Mouse (Mus musculus) megakaryocyte, embryonic 14.5 days (primary cell): ENCODE data around the gene Anpep. TPM values are rescaled to one million over a fixed set of nuclear protein-coding genes. Genes with fewer than 3 reads are reported as not detected.

Experiments used
- H3K27me3 ChIP-seq: replicated peaks from 2 replicates; pipeline ENCODE3; 2012; ENCODE audit warnings: inconsistent platforms
- H3K36me3 ChIP-seq: replicated peaks from 2 replicates; pipeline ENCODE3; 2012; ENCODE audit warnings: low read length, inconsistent platforms, mixed read lengths
- H3K4me1 ChIP-seq: 2 replicates; pipeline ENCODE4 v1.6.1; 2012; ENCODE audit warnings: inconsistent platforms
- H3K4me3 ChIP-seq: replicated peaks from 2 replicates; pipeline ENCODE3; 2012; ENCODE audit warnings: moderate library complexity, mild to moderate bottlenecking, inconsistent platforms
- H3K9me3 ChIP-seq: 2 replicates; pipeline ENCODE4 v1.6.1; 2012; ENCODE audit warnings: inconsistent platforms
- FLI1 ChIP-seq: IDR thresholded peaks from 2 replicates; pipeline ENCODE4 v1.6.1; 2012; ENCODE audit warnings: low read length, inconsistent platforms, mixed read lengths
- GATA1 ChIP-seq: IDR thresholded peaks from 3 replicates; pipeline ENCODE4 v1.6.1; 2012; ENCODE audit warnings: mixed read lengths, low read length, inconsistent platforms, borderline replicate concordance
- polyA plus RNA-seq: library from polyadenylated mRNA; stranded (reverse); fragments of >175 nt; gene quantifications from 2 replicates; pipeline ENCODE4 v1.2.3, GENCODE M21; 2012; ENCODE audit warnings: low replicate concordance; ENCODE audit not compliant: insufficient read depth

Gene Anpep
- polyA plus RNA-seq, 1 experiment = 11.4 TPM

DNA sequence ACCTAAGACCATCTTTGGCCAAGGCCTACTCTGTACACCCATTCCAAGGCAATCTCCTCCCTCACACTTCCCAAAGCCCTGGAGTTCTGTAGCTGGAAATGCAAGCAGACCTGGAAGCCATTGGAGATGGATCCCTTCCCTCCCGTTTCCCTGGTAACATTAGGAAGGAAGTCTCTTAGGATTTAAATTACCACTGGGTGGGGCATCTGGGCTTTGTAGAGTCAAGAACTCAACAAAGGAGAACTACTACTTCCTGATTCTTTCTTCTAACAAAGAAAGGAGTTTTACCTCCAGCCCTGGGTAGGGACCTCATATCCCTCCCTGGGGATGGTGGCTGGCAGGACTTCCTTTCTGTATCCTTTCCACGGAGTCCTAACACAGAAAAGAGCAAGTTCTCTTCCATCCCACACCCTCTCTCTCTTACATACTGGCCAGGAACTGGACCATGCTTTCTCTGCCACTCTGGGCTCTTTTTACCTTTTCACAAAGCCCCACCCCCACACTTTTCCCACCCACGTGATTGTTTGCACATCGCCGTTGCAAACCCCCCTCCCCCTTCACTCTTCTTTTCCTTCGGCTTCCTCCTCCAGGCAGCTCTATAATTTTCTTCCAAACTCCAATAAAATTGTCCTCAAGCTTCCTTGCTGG is 8.3 kb upstream of the Anpep start:
- TF ChIP-seq FLI1 (no peak), GATA1 (no peak)
- H3K4me1 ChIP-seq = peaks cover 9% of the 10 kb centered on the region; the same call in 1 of the 2 replicates
- H3K27me3 ChIP-seq = peaks cover 63% of the 10 kb centered on the region
- H3K4me3 ChIP-seq = no peak overlapping the region
- no peaks in the 10 kb centered on the region for H3K36me3 ChIP-seq
- no peaks in the 10 kb centered on the region for H3K9me3 ChIP-seq

DNA sequence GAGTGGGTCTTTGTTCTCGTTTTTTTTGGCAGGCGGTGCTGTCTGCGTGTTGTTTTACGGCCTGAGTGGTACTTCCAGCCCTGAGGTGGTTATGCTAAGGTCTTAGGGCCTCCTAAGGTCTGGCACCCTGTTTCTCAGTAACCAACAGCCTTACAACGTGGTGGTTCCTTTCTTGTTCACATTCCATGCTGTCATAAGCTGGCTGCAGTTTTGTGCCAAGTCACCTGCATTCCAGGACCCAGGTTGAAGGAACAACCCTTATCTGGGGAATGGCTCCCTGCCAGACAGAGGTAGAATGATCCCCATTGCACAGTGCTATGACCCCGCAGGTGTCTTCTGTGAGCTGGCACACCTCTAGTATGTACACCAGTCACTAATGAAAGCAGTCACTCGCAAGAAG is 7.6 kb upstream of the Anpep start:
- Histone ChIP-seq H3K9me3 (no peaks in the 10 kb centered on the region), H3K4me1 (peaks cover 9% of the 10 kb centered on the region; the same call in 1 of the 2 replicates), H3K27me3 (peaks cover 56% of the 10 kb centered on the region), H3K36me3 (no peaks in the 10 kb centered on the region), H3K4me3 (no peak overlapping the region)
- TF ChIP-seq GATA1 (no peak), FLI1 (no peak)

DNA sequence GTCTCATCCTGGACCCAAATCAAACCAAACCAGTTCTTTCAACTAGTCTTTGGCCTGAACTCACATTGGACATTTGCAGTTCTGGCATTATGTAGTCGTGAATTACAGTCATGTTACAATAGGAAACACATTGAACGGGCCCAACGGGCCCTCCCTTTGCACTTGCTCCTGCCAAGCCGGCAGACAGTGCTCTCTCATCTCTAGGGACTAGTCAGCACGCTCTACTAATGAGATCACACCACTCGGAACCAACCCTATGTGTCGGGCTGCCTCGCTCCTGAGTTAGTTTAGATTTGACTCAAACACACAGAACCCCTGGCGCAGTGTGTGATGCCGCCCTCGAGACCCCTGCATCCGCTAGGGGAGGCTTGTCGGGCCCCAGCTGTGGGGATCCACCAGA is 7.0 kb upstream of the Anpep start:
- H3K4me3 ChIP-seq = no peak overlapping the region
- peaks cover 9% of the 10 kb centered on the region; the same call in 1 of the 2 replicates for H3K4me1 ChIP-seq
- no peaks in the 10 kb centered on the region for H3K36me3 ChIP-seq
- TF ChIP-seq GATA1 (no peak), FLI1 (no peak)
- H3K9me3 ChIP-seq = no peaks in the 10 kb centered on the region
- H3K27me3 ChIP-seq = peaks cover 58% of the 10 kb centered on the region

DNA sequence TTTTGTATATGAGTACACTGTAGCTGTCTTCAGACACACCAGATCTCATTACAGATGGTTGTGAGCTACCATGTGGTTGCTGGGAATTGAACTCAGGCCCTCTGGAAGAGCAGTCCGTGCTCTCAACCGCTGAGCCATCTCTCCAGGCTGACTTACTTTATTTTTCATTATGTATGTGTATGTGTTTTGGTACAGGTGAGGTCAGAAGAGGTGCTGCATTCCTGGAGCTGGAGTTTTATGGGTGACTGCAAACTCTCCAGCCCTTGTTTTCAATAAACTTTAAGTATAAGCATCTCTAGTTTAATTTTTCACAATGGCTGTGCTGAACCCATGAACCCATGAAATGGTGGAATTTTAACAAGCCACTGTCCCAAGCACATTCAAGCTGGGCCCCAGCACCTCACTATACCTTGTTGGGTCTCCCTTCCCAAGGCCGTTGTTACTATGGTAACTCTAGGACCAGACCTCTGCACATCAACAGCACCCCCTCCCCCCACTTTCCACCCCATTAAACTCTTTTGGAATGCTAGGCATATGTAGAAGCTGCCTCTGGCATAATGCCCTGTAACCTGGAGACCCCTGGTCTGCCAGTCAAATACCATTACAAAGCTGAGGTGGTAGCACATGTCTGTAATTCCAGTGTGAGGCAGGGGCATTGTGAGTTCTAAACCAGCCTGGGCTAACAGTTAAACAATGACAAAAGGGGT is 5.6 kb upstream of the Anpep start:
- no peaks in the 10 kb centered on the region for H3K9me3 ChIP-seq
- H3K4me3 ChIP-seq = no peak overlapping the region
- H3K27me3 ChIP-seq = peaks cover 57% of the 10 kb centered on the region
- no peaks in the 10 kb centered on the region for H3K36me3 ChIP-seq
- H3K4me1 ChIP-seq = 0 out of 2 replicates have a peak, but pooled peaks cover 3% of the 10 kb centered on the region
- no peak for TF ChIP-seq FLI1
- TF ChIP-seq GATA1 = no peak

DNA sequence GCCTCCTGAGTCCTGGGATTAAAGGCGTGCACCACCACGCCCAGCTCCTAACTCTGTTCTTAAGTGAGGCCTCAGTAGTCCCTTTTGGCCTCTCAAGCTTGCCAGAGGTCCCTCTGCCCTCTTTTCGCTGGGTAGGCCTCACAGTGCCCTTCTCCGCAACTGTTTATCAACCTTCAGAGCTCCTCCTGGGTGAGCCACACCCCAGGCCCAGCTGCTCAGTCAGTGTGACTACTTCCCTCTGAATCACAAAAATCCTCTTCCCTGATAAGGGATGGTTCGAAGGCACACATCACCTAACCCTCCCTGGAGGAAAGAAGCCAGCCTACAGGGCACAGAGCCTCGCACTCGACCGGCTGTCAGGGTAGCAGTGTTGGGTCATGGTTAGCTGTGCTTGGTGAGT is 935 bp upstream of the Anpep start:
- TF ChIP-seq GATA1 = no peak
- no peak for TF ChIP-seq FLI1
- Histone ChIP-seq H3K4me3 (no peak overlapping the region), H3K27me3 (peaks cover 54% of the 10 kb centered on the region), H3K4me1 (peaks cover 22% of the 10 kb centered on the region), H3K9me3 (no peaks in the 10 kb centered on the region), H3K36me3 (no peaks in the 10 kb centered on the region)

DNA sequence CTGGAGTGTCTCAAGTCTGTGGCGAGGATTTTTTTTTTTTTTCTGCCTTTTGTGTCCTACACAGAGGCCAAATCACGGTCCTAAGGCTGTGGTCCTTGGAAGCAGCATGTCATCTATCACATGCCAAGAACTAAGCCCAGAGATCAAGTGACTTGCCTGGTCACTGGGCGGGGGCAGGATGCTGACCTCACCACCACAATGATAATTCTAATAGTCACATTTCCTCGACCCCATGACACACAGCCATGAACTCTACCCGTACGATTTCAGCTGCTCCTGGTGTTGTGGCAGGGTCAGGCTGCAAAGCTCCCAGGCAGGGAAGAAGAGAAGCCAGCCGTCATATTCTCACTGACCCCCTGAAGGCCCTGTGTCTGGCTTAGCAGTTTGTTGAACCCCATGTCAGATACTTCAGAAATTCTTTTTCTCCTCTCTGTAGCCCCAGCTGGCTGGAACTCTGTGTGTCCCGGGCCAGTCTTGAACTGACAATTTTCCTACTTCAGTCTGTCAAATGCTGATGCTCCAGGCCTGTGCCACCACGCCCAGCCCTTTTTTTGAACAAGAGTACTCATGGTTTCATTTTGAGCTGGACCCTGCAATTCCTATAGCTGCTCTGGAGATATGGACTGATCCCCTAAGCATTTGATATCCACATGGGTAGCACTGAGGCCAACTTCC is 1.8 kb downstream of the Anpep start:
- H3K4me3 ChIP-seq = peak overlapping the region; percentile 72
- H3K4me1 ChIP-seq = peaks cover 22% of the 10 kb centered on the region
- H3K36me3 ChIP-seq = no peaks in the 10 kb centered on the region
- H3K9me3 ChIP-seq = no peaks in the 10 kb centered on the region
- no peak for TF ChIP-seq FLI1
- no peak for TF ChIP-seq GATA1
- peaks cover 58% of the 10 kb centered on the region for H3K27me3 ChIP-seq

DNA sequence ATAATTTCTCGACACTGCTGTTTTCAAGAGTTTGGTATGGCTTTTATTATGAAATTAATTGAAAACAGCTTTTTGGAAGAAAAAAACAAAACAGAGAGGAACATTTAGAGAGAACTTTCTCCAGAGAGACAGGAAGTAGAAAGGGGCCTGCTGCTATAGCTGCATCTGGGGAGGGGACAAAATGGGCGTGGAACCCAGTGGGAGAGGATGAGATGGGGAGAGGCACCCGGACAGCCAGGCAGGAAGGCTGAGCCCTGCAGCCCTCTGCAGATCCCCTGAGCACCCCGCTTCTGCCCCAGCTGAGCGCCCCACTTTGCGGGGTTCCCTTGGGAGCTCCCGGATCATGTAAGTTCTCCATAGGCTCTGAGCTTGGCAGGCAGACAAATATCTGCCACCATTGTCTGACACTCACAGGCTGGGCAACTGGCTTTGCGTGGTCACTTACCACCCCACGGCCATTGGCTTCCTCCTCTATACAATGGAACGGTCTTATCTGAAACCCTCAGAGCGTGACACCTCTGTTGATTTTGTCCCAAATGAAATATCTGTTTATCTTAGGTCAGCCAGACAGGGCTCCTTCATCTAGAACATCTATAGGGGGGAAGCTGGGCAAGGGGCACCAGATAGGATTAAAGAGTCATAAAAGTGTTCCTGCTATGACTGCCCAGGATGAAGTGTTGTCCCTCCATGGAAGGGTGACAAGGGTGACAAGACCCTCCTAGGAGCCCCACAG is 2.5 kb downstream of the Anpep start:
- no peak for TF ChIP-seq GATA1
- TF ChIP-seq FLI1 = no peak
- Histone ChIP-seq H3K4me1 (peaks cover 22% of the 10 kb centered on the region), H3K9me3 (no peaks in the 10 kb centered on the region), H3K27me3 (peaks cover 61% of the 10 kb centered on the region), H3K36me3 (no peaks in the 10 kb centered on the region), H3K4me3 (no peak overlapping the region)

DNA sequence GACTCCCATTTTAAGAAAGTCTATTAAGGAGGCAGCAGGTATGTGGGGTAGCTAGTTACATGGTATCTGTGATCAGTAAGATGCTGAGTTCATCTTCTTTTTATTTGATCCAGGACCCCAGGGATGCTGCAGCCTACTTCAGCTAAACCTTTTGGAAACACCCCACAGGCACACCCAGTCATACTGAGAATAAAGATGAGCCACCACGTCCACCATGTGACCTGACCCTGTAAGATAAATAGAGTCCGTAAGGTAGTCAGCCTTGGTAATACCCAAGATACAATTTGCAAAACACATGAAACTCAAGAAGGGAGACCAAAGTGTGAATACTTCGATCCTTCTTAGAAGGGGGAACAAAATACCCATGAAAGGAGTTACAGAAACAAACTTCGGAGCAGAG is 4.6 kb downstream of the Anpep start:
- Histone ChIP-seq H3K4me3 (no peak overlapping the region), H3K4me1 (peaks cover 22% of the 10 kb centered on the region), H3K27me3 (peaks cover 50% of the 10 kb centered on the region), H3K9me3 (no peaks in the 10 kb centered on the region), H3K36me3 (no peaks in the 10 kb centered on the region)
- TF ChIP-seq GATA1 (no peak), FLI1 (no peak)

DNA sequence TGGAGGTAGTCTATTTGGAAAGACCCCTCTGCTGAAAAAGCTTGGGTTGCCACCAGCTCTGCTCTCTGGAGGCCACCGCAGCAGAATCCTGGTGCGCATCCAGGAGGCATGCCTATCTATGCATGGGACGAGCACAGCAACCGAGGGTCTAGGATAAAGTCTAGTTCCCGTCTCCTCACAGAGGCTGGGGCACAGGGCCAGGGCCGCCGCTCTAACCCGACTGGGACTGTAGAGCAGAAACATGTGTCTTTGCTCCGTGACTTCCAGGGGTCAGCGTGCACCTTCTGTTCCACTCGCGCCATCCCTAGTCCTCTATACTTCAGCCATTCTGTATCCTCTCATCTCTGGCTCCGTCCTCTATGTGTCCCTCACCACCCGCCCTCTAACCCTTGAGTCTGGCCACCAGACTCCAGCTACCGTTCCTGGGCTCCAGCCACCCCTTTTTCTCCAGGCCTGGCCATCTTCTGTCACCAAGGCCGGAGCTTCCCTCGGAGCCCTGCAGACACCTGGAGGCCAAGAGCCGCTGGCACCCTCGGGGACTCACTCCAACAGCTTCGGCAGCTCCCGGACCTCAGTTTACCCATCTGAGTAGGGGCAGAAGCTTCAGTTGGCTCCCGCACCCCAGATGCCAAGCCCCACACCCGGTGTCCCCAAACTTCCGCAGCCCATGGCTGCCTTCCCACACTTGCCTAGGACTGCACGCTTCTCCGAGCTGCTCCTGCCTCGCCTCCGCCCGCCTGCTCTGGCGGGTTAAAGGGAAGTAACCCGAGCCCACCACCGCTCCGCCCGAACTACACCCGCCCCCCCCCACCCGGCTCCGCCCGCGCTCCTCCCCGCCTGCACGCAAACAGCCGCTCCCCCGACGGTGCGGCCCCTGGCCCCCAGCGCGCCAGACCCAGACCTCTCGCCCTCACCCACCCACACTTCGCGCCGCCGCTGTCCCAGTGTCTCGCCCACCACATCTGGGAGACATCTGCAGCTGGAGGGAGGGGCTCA is 13.1 kb downstream of the Anpep start:
- Histone ChIP-seq H3K4me3 (peak overlapping the region; percentile 83), H3K27me3 (peaks cover 80% of the 10 kb centered on the region), H3K4me1 (peaks cover 24% of the 10 kb centered on the region), H3K36me3 (no peaks in the 10 kb centered on the region), H3K9me3 (no peaks in the 10 kb centered on the region)
- TF ChIP-seq FLI1 = no peak
- TF ChIP-seq GATA1 = no peak
